Mouse (Mus musculus) stomach, postnatal 0 days (tissue): Measurements from ENCODE around the gene Mef2c.

Experiments used
- CTCF ChIP-seq: IDR thresholded peaks from 2 replicates; pipeline ENCODE4 v1.5.1; 2016; ENCODE audit warnings: antibody characterized with exemption, low read depth, mild to moderate bottlenecking, moderate library complexity
- EP300 ChIP-seq: optimal IDR thresholded peaks from 2 replicates; pipeline ENCODE3; 2016; ENCODE audit warnings: antibody characterized with exemption

DNA sequence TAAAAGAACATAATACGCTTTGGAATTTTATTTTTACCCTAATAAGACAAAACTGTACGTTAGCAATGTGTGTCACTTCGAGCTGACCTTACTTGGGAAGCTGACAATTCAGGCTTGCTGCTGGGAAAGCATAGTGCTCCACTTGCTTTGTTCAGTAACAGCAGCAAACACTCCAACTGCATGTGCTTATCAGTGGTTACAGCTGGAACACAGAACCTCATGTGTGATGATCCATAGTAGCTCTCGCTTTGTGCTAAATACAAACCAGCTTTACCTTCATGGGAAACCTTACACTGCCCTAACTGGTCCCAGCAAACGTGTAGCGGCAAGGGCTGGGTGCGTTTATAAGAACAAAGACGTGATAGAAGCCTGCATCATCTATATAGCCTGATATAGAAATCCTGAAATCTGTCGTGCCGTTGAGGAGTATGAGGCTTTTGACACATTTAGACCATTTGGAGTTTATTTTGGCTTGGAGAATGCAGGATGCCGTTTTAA is 65.0 kb downstream of the Mef2c start:
- TF ChIP-seq CTCF (no peak), EP300 (no peak)
